Mouse (Mus musculus) lung, adult 2 months (tissue): Measurements from ENCODE around the gene E330017A01Rik. TPM values are rescaled to one million over a fixed set of nuclear protein-coding genes. Genes with fewer than 3 reads are reported as not detected.
A peak's percentile ranks its signal among the peaks of the same experiment; 100 is the strongest.
"Not testable (repeated sequence)": the region's sequence is repeated elsewhere in the genome, so short reads cannot be mapped to it uniquely, and the experiment has no call there.

ENCODE experiments used
- DNase-seq: peaks from one replicate; pipeline ENCODE4 v3.0.0; 2022
- H3K4me1 ChIP-seq: fragments of 200-500 bp; 2 replicates; pipeline ENCODE4 v1.6.1; 2011; ENCODE audit warnings: low read length; ENCODE audit not compliant: control insufficient read depth, insufficient read depth
- H3K4me3 ChIP-seq: fragments of 200-500 bp; replicated peaks from 2 replicates; pipeline ENCODE3; 2011; ENCODE audit warnings: low read depth, mild to moderate bottlenecking, control low read depth, low read length; ENCODE audit errors: extremely low read depth
- CTCF ChIP-seq: fragments of 200-500 bp; IDR thresholded peaks from 2 replicates; pipeline ENCODE4 v1.5.1; 2011; ENCODE audit warnings: mild to moderate bottlenecking, low read length, control low read depth; ENCODE audit not compliant: insufficient read depth
- POLR2A ChIP-seq: fragments of 200-500 bp; IDR thresholded peaks from 2 replicates; pipeline ENCODE4 v1.6.1; 2011; ENCODE audit warnings: low read depth, mild to moderate bottlenecking, control low read depth, low read length, borderline replicate concordance; ENCODE audit errors: extremely low read depth
- WGBS: fragments of 180-500 bp; shearing (Covaris S2); methylation state at CpG from one replicate; pipeline ENCODE4 v1.1.7; 2018; 5-methylcytosine and 5-hydroxymethylcytosine counted together
- polyA plus RNA-seq: library from polyadenylated mRNA; depleted of rRNA; stranded (reverse); fragments of >200 nt; gene quantifications from 2 replicates; pipeline ENCODE4 v1.2.3, GENCODE M21; 2012

Gene E330017A01Rik
- polyA plus RNA-seq, 1 experiment = not detected

GRCm38 (mm10) chr16:58675256-58675655 lies 36.7 kb upstream of the E330017A01Rik start:
- DNase-seq = no peak
- 94% methylated on average over 13 of the region's 13 CpGs for WGBS
- H3K4me3 ChIP-seq = no peak overlapping the region
- TF ChIP-seq CTCF = no peak
- TF ChIP-seq POLR2A = no peak
- H3K4me1 ChIP-seq = no peaks in the 10 kb centered on the region; the same call in 1 of the 2 replicates

GRCm38 (mm10) chr16:58673811-58674410 lies 35.4 kb upstream of the E330017A01Rik start:
- WGBS = 90% methylated on average over 15 of the region's 15 CpGs
- TF ChIP-seq CTCF (no peak), POLR2A (no peak)
- no peak for DNase-seq
- H3K4me1 ChIP-seq = peaks cover 2% of the 10 kb centered on the region
- H3K4me3 ChIP-seq = no peak overlapping the region

- Histone ChIP-seq H3K4me3 (no peak overlapping the region), H3K4me1 (peaks cover 2% of the 10 kb centered on the region)
- no peak for DNase-seq
- TF ChIP-seq CTCF = no peak
- TF ChIP-seq POLR2A = no peak
- WGBS = 91% methylated on average over 13 of the region's 13 CpGs
Measured at GRCm38 (mm10) chr16:58672396-58672795, 33.9 kb upstream of the E330017A01Rik start.

- no peak for DNase-seq
- TF ChIP-seq CTCF (no peak), POLR2A (no peak)
- peaks cover 2% of the 10 kb centered on the region for H3K4me1 ChIP-seq
- 68% methylated on average over 8 of the region's 8 CpGs for WGBS
- no peak overlapping the region for H3K4me3 ChIP-seq
Measured at GRCm38 (mm10) chr16:58671212-58671985, 32.9 kb upstream of the E330017A01Rik start.

- Histone ChIP-seq H3K4me3 (peak overlapping the region; percentile 74), H3K4me1 (peaks cover 2% of the 10 kb centered on the region)
- under 1% methylated on average over 25 of the region's 25 CpGs for whole genome bisulfite sequencing
- no peak for DNase-seq
- TF ChIP-seq CTCF = no peak
- TF ChIP-seq POLR2A = no peak
Measured at GRCm38 (mm10) chr16:58670643-58671042, 32.1 kb upstream of the E330017A01Rik start.

- TF ChIP-seq POLR2A (peak; percentile 66; the same call in 1 of the 2 replicates), CTCF (no peak)
- peak; percentile 81 for DNase-seq
- under 1% methylated on average over 51 of the region's 51 CpGs for WGBS
- Histone ChIP-seq H3K4me1 (peaks cover 2% of the 10 kb centered on the region), H3K4me3 (peak within 1 kb of the TSS; percentile 74)
Measured at GRCm38 (mm10) chr16:58669917-58670630, 31.5 kb upstream of the E330017A01Rik start, which contains the start of gene Cpox. Cpox (plus strand) TSS chr16:58670292.

GRCm38 (mm10) chr16:58669264-58669663 lies 30.7 kb upstream of the E330017A01Rik start:
- 40% methylated on average over 5 of the region's 5 CpGs for WGBS
- Histone ChIP-seq H3K4me1 (peaks cover 2% of the 10 kb centered on the region), H3K4me3 (no peak overlapping the region)
- no peak for DNase-seq
- TF ChIP-seq POLR2A (no peak), CTCF (no peak)

GRCm38 (mm10) chr16:58668586-58668985 lies 30.0 kb upstream of the E330017A01Rik start:
- 88% methylated on average over 3 of the region's 3 CpGs for WGBS
- H3K4me3 ChIP-seq = no peak overlapping the region
- DNase-seq = no peak
- peaks cover 2% of the 10 kb centered on the region for H3K4me1 ChIP-seq
- TF ChIP-seq POLR2A (no peak), CTCF (no peak)

- 70% methylated on average over 3 of the region's 3 CpGs for WGBS
- not testable (repeated sequence) for DNase-seq, H3K4me1 ChIP-seq, H3K4me3 ChIP-seq
Measured at GRCm38 (mm10) chr16:58666681-58667080, 28.1 kb upstream of the E330017A01Rik start.

- DNase-seq, H3K4me3 ChIP-seq, H3K4me1 ChIP-seq: not testable (repeated sequence)
Measured at GRCm38 (mm10) chr16:58665137-58665536, 26.6 kb upstream of the E330017A01Rik start.
